Comparison of ENCODE assay signal across 8 mouse cellular contexts in the genomic region with DNA sequence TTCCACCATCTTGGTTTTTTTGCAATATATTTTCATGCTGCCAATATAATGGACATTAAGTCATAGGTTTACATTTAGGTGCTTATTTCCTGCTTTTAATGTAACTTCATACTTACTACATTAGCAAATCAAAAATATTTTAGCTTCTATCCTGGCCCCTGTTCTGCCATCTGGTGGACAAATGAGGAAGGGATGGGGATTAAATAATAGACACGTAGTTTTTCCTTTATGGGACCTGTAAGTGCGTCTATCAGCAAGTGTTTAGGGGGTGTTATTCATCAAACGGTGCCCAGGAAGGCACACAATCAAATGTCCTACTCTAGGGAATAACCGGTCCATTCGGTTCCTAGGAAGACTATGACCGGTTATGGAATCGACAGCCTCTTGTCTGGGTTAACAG.
A peak's percentile ranks its signal among the peaks of the same experiment; 100 is the strongest.
DNase-seq lines count a peak whose midpoint lies in the region; ATAC-seq and TF ChIP-seq lines count a peak whose summit lies in the region.

No protein-coding gene starts in this region.

- CTCF ChIA-PET in Patski (lab: Charles Lee), result interaction anchor here (0.8 to 5.2 kb wide), 14 partner anchors 10 to 370 kb away, joined by 3 to 34 read pairs (median 4); no protein-coding TSS in a partner anchor

- H3K4me3 ChIP-seq in midbrain, embryonic 14.5 days (replicated peaks; ENCODE audit: low read depth, low read length), result no peak overlapping the region
- no peak overlapping the region for H3K4me3 ChIP-seq in midbrain, embryonic 10.5 days
- H3K4me3 ChIP-seq in midbrain, postnatal 0 days (ENCODE audit: low read depth, low read length), result no peak overlapping the region

- TF ChIP-seq CTCF in Patski (IDR thresholded peaks at IDR 0.05), result peak; percentile 59
- peak; percentile 94 for TF ChIP-seq CTCF in midbrain, postnatal 0 days (IDR thresholded peaks at IDR 0.05)

- POLR2A ChIA-PET in Patski (lab: Charles Lee), result interaction anchor here (0.5 to 5.7 kb wide), 7 partner anchors 59 to 504 kb away, joined by 3 to 29 read pairs (median 3); no protein-coding TSS in a partner anchor

- no peaks in the 10 kb centered on the region for H3K27me3 ChIP-seq in midbrain, embryonic 14.5 days (ENCODE audit: control insufficient read depth, insufficient read depth, low read length)
- H3K27me3 ChIP-seq in midbrain, embryonic 10.5 days (ENCODE audit: low read depth, poor library complexity, severe bottlenecking), result peaks cover 15% of the 10 kb centered on the region
- no peaks in the 10 kb centered on the region for H3K27me3 ChIP-seq in Patski
- no peaks in the 10 kb centered on the region for H3K27me3 ChIP-seq in midbrain, postnatal 0 days (ENCODE audit: insufficient read depth, low read length)

- no peaks in the 10 kb centered on the region for H3K9me3 ChIP-seq in midbrain, embryonic 14.5 days (ENCODE audit: control insufficient read depth, low read length)
- no peaks in the 10 kb centered on the region for H3K9me3 ChIP-seq in midbrain, embryonic 10.5 days (replicated peaks)
- no peaks in the 10 kb centered on the region for H3K9me3 ChIP-seq in midbrain, postnatal 0 days (ENCODE audit: low read length)

- 51% methylated on average over 7 of the region's 7 CpGs for WGBS in midbrain, embryonic 14.5 days
- 64% methylated on average over 7 of the region's 7 CpGs for WGBS in midbrain, embryonic 10.5 days
- 49% methylated on average over 7 of the region's 7 CpGs for WGBS in midbrain, postnatal 0 days

- in situ Hi-C loops in Patski (cut with MboI; ENCODE audit: low pct_unique_long_range_greater_than_20kb), result loop anchor here (5.0 kb wide), 2 partner anchors 89 to 369 kb away; no protein-coding TSS in a partner anchor

- H3K4me2 ChIP-seq in midbrain, embryonic 14.5 days (ENCODE audit: low read length), result no peak overlapping the region
- no peak overlapping the region for H3K4me2 ChIP-seq in midbrain, postnatal 0 days (ENCODE audit: low read depth, low read length, poor library complexity, severe bottlenecking)

- intact Hi-C loops in left cerebral cortex, postnatal 14 days (cut with DNase I), result loop anchor here (2.0 to 10.0 kb wide), 5 partner anchors 94 to 371 kb away; no protein-coding TSS in a partner anchor

- peaks cover 12% of the 10 kb centered on the region for H3K4me1 ChIP-seq in midbrain, embryonic 14.5 days (ENCODE audit: control insufficient read depth, insufficient read depth, low read length)
- H3K4me1 ChIP-seq in midbrain, embryonic 10.5 days, result peaks cover 30% of the 10 kb centered on the region
- 0 out of 2 replicates have a peak, but pooled peaks cover 6% of the 10 kb centered on the region for H3K4me1 ChIP-seq in midbrain, postnatal 0 days (ENCODE audit: insufficient read depth, low read length)

- no peak overlapping the region for H3K27ac ChIP-seq in midbrain, embryonic 14.5 days (replicated peaks; ENCODE audit: low read depth, low read length)
- H3K27ac ChIP-seq in midbrain, embryonic 10.5 days (replicated peaks), result no peak overlapping the region
- H3K27ac ChIP-seq in midbrain, postnatal 0 days (ENCODE audit: low read depth, low read length), result no peak overlapping the region

- peak; percentile 83 for DNase-seq in midbrain, embryonic 14.5 days
- no peak for DNase-seq in midbrain, embryonic 10.5 days (ENCODE audit: low spot score)
- DNase-seq in Patski (ENCODE audit: low read depth, low spot score), result no peak
- DNase-seq in cerebellum, postnatal 36 days, result peak; percentile 28 to 68
- DNase-seq in induced T-regulatory cell, adult 2 months (ENCODE audit: low read depth), result peak; percentile 63
- DNase-seq in left cerebral cortex, postnatal 14 days (ENCODE audit: low spot score in 2 of 2), result peak; percentile 60 to 77
- DNase-seq in midbrain, postnatal 0 days (ENCODE audit: low spot score), result peak; percentile 63
- peak; percentile 38 to 40 for DNase-seq in urinary bladder, postnatal 36 days (ENCODE audit: low spot score in 2 of 2)

- ATAC-seq in midbrain, embryonic 14.5 days (ENCODE audit: low FRiP score, low TSS enrichment), result no peak
- ATAC-seq in Patski, result no peak
- ATAC-seq in midbrain, postnatal 0 days (ENCODE audit: low FRiP score), result no peak

- no peak overlapping the region for H3K9ac ChIP-seq in midbrain, embryonic 14.5 days (replicated peaks; ENCODE audit: low read length)
- no peak overlapping the region for H3K9ac ChIP-seq in midbrain, postnatal 0 days (replicated peaks; ENCODE audit: low read length, poor library complexity, severe bottlenecking)

- H3K36me3 ChIP-seq in midbrain, embryonic 14.5 days (ENCODE audit: control insufficient read depth, insufficient read depth, low read length), result no peaks in the 10 kb centered on the region
- no peaks in the 10 kb centered on the region for H3K36me3 ChIP-seq in midbrain, embryonic 10.5 days
- H3K36me3 ChIP-seq in midbrain, postnatal 0 days (ENCODE audit: insufficient read depth, low read length), result no peaks in the 10 kb centered on the region

Comparison
In these comparisons a context has a peak if more than half of its experiments do, and no peak if none do; other contexts are left out.
1. DNase-seq: peak in midbrain, embryonic 14.5 days (single experiment), cerebellum, postnatal 36 days (2 of 2), induced T-regulatory cell, adult 2 months (single experiment), left cerebral cortex, postnatal 14 days (2 of 2), midbrain, postnatal 0 days (single experiment) and urinary bladder, postnatal 36 days (2 of 2); none in midbrain, embryonic 10.5 days (single experiment) and Patski (single experiment).